Mouse (Mus musculus) layer of hippocampus, postnatal 10 days (tissue): ENCODE measurements around the gene Amdhd2. TPM values are rescaled to one million over a fixed set of nuclear protein-coding genes. Genes with fewer than 3 reads are reported as not detected.
A peak's percentile ranks its signal among the peaks of the same experiment; 100 is the strongest.

Source experiments
- DNase-seq, 2 experiments: peaks; one replicate each; pipeline ENCODE4 v3.0.0; 2021; ENCODE audit warnings: low spot score in 2 of 2
- total RNA-seq, 2 experiments: library from RNA; stranded (reverse); gene quantifications; 2 replicates each; pipeline ENCODE4 v1.2.3; 2021

Gene Amdhd2
- total RNA-seq, 2 experiments from 2014 or later = 33.8 to 40.1 TPM

DNA sequence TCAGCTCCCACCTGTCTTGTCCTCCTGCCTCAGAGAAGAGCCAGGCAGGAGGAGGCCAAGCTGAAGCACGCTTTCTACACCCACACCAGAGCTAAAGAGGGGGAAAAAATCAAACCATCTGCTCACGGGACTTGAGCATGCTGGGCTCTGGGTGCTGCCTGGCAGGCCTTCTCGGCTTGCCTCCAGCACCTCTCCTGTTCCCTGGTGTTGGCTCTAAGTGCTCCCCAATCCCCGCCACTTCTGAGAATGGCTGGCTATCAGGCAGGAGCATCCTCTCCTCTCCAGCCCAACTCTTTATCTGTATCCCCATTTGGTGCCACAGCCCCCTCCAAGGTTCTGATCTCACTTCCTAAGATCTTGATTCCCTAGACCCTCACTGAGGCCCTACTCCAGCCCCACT lies 35.7 kb upstream of the Amdhd2 start:
- DNase-seq = peak; percentile 33 to 53

DNA sequence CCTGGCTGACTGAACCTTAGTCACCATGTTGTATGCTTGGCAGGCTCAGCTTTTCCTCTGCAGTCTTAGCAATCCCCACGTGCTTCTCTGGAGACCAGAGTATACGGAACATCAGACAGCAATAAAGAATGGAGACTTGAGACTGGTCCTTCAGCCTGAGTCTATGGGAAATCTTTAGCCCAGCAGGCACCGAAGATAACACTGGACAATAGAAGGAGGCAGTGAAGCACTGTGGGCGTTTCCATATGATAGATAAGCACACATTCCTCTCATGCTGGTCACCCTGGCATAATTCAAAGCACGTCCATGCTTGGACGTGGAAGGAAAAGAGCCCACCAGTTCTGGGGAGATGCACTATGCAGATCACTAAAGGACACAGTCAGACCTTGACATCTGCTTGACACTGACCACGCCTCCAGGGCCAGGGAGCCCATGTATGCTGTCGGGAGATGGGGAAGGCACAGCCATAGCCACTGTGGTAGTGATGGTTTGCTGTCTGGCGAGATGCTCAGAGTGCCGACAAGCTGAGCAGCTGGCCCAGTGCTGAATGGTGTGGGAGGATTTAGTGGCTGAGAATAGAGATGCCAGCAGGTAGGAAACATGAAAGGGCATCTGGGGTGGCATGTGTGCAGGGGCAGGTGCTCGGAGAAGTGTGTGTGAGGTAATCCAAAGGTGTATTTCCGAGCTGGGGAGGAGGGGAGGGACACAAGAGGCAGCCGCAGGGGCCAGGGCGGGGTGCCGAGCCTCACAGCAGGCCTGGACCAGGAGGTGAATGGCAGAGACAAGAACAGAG lies 33.7 kb upstream of the Amdhd2 start:
- DNase-seq = peak; percentile 23 to 40

DNA sequence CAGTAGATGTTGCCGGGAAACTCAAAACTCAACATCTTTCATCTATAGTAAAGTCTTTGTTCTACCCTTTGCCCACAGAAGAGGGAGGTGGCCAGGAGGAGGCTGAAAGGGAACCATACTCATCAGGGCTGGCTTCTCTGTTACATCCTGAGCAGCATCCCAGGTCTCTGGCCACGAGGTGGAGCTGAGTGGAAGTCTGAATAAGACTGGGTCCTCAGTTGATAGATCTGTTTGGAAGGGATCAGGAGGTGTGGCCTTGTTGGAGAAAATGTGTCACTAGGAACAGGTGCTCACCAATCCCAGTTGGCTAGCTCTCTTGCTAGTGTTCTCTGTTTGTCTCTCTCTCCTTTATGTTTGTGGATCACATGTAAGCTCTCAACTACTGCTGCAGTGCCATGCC lies 31.8 kb upstream of the Amdhd2 start:
- DNase-seq = no peak

DNA sequence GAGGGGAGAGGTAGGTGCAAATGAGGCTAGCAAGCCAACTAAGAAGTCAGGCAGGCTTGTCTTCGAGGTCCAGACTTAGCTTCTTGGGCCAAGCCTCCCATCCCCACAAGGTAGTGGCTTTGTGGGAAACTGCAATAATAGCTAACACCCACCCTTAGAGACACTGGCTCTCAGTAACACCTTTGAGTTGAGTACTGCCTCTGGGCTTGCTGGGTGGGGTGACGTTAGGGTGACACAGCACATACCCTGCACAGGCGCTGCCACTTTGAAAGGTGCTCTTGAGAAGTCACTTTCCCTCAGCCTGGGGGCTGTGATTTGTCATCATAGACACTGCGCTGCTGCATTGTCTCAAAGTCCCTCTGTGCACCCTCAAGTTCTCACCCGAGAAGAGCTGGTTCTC lies 30.2 kb upstream of the Amdhd2 start:
- DNase-seq = no peak

DNA sequence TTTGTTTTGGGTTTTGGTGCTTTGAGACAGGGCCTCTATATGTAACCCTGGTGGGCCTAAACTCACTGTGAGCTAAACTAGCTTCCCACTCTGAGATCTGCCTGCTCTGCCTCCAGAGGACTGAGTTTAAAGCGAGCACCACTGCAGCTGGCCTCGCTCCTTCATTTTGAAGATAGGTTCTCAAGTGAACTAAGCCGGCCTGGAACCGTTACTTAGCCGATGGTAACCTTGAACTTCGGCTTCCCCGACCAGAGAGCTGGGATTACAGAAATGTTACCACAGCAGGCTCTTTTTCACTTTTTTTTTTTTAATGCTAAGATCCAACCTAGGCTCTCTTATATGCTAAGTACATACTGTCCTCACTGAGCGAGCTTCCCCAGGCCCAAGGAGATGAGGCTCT lies 29.7 kb upstream of the Amdhd2 start:
- DNase-seq = no peak

DNA sequence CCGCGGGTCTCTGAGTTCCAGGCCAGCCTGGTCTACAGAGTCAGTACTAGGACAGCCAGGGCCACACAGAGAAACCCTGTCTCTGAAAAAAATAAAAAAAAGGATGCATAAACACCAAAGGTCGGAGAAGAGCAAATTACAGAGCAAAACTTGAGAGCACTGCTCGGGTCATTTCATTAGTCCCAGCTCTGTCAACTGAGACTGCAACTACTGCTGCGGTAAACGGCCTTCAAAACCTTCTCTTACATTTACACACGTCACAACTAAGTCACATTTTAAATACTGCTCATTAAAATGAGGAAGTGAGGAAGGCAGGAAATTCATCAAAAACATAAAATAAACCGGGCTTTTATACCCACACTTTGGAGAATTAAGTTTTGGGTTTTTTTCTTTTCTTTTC lies 29.3 kb upstream of the Amdhd2 start:
- no peak for DNase-seq

DNA sequence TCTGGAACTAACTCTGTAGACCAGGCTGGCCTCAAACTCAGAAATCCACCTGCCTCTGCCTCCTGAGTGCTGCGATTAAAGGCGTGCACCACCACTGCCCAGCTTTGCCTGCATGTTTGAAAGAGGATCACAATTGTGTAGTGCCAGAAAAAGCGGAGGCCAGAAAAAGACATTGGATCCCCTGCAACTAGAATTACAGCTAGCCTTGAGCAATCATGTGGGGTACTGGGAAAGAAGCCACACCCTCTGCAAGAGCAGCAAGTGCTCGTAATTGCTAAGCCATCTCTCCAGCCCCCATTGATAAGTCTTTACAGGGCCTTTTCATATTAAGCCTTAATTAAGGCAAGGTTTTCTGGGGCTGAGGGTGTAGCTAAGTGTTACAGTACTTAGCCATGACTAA lies 27.9 kb upstream of the Amdhd2 start:
- no peak for DNase-seq

DNA sequence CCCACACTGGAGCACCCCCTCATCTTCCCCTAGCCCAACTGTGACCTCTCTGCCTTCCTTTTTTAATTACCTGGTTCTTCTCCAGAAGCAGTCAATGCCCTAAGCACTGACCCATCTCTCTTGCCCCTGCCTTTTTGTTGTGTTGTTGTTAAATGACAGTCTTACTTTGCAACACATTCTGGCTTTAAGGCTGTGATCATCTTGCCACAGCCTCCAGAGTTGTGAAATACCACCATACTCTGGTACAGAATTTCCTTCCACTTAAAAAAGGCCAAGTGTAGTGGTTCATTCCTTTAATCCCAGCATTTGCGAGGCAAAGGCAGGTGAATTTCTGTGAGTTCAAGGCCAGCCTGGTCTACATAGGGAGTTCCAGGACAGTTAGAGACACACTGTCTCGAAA lies 27.4 kb upstream of the Amdhd2 start:
- DNase-seq = no peak

DNA sequence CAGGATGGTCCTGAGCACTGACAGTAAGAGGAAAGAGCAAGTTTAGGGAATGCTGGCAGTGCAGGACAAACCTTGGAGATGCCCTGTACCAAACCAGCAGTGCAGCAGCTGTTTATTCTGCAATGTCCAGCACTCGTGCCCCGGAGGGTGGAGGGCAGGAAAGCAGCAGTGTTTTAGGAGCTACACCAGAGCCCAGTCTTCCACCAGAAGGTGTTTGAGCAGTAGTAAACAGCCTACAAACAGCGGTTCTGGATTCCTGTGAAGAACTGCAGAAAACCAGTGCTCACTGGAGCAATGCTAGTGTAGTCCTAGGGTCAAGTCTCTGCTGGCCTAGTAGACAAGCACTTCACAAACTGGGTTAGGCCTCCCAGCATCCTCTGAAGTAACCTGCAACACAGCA lies 10.7 kb upstream of the Amdhd2 start:
- DNase-seq = no peak

DNA sequence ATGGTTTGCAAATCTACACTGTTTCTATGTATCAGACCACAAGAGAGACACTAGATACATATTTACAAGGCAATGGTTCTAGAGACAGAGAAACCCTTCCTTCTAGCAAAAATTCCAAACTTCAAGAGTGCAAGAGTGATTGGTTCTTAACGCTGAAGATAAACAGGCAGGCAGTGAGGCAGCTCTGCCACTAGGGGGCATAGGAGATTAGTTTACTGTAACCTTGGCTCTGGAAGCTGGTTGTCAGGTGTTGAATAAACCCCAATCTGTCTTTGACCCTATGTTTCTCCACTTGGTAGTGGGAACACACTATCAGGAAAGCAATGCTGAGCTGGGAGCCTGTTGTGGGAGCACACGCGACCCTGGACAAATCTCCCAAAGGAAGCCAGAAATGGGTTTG lies 9.9 kb upstream of the Amdhd2 start:
- DNase-seq = peak; percentile 75 to 77

DNA sequence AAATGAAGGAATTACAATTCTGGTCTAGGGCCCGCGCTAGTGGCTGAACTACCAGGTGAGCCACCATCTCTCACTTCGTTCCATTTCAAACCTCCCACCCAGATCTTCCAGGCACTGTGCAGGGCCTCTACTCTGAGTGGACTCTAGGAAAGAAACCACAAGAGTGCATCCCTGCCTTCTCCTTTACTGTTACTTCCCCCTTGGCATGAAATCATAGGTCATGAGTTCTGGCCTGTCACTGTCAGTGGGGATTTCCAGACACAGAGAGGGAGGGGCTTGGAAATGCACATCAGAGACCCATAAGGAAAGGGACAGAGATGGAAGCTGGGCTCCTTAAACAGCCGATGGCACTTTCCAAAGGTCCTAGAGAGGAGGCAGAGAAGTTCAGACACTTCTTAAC lies 8.2 kb upstream of the Amdhd2 start:
- no peak for DNase-seq

DNA sequence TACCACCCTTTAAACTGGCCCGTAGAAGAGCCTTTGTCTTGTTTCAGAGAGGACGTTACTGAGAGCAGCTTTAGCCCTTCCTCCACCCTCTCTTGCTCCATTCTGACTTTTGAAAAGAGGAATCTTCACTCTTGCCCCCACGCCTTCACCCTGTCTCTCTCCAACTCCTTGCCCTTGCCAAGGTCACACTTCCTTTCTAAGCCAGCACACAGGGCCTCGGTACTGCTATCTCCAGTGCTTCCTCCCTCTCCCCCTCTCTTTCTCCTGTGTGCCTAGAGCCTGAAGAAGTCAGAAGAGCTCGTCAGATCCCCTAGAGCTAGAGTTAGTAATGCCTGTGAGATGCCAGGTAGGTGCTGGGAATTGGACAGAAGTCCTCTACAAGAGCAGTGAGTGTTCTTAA lies 7.2 kb upstream of the Amdhd2 start:
- no peak for DNase-seq

DNA sequence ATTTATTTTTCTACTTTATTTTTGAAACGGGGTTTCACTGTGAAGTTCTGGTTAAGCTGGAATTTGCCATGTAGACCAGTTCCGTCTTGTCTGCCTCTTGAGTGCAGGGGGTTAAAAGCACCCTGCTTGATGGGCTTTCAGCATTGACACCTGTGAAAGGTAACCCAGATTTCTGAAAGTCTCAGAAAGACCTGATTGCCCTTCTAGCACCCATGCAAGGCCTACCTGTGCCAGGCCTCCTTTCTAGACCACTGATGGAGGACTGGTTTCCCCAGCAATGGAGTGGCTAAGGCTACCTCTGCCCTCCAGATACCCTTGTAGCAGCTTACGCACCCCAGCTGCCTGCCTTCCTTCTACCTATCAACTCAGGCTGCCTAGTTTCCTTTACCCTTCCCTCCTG lies 6.6 kb upstream of the Amdhd2 start:
- no peak for DNase-seq

DNA sequence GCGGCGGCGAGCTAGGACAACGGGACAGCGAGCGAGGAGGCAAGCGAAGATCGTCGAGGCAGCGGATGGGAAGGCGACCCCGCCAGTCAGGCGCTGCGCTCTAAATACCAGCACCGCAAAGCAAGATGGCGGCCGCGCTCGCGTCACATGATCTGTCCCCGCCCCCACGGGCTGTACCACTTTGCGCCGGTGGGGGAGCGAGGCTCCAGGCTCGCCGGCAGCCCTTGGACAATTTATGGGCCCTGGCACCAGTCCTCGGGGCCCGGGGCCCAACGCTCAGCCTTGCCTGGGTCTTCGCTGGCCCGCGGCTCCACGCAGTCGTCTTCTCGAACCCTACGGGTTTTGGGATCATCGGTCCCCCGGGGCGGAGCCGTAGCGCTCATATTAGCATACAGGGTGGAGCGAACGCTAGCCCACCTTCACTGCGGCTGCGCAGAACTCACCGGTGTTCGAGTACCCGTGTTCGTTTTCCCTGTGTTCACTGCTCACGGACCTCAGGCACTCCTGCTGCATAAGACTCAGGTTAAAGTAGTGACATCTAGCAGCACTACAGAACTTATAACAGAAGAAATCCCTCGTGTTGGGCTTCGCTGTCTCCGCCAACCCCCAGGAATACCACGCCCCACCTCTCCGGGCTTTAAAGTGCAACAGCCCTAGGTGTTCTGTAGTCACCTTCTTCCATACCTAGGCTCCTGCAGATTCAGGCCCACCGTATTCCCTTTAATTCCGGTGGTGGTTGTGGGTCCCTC lies 5.9 kb upstream of the Amdhd2 start, which contains the start of gene Atp6v0c:
Gene Atp6v0c, minus strand, starts transcription at position 386 of the 749 bp plus-strand sequence.
- peak; percentile 96 to 97 for DNase-seq

DNA sequence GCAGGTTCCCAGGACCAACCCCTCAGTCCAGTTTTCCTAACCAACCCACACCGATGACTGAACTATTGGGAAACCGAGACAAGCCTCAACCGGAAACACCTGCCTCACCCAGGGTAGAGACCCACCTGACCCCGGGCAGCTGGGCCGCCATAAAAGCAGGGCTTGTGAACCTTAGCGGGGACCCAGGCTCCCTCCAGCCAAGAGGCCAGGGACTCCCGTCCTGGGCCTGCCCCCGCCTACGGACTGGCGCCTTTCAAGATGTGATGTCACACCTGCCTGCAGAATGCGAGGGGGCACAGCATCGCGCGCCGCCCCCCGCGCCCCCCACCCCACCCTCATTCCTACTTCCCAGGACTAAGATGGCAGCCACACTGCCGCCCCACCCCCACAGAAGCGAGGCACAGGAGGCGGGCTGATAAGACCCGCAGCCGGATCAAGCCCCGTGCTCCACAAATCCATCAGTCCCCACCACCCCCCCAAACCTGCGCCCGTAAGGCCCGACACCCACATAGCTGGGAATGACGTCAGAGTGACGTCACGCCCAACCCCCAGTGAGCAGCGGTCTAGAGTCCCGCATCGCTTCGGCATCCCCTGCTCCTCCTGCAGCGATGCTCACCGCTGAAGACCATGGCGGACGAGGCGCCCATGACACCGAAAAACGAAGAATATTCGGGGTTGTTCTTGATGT lies 5.2 kb upstream of the Amdhd2 start:
- peak; percentile 74 to 75 for DNase-seq

DNA sequence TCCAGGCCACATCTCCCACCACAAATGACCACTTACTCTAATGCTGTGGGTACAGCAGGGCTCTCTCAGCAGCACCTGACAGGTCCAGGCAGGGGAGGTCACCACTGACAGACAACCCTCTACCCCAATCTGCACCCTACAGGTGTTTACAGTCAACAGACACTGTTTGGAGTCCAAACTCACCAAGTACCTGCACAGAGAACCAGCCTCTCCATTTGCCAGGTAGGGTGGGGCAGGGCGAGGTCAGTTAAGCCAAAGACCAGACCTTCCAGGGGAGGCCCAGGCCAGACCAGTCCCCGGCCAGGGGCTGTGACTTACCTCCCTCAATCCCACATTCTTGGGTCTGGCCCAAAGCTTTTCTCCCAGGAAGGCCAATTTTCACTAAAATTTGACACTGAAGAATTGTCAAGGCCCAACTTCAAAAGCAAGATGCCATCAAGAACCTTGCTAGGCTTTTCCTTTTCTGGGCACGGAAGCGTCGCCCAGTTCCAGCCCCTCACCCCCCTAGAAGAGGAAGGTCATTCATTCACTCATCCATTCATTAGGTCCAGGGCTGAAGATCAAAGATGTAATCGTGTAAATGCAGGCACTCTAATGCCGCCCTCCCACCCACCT lies 4.4 kb upstream of the Amdhd2 start:
- no peak for DNase-seq

DNA sequence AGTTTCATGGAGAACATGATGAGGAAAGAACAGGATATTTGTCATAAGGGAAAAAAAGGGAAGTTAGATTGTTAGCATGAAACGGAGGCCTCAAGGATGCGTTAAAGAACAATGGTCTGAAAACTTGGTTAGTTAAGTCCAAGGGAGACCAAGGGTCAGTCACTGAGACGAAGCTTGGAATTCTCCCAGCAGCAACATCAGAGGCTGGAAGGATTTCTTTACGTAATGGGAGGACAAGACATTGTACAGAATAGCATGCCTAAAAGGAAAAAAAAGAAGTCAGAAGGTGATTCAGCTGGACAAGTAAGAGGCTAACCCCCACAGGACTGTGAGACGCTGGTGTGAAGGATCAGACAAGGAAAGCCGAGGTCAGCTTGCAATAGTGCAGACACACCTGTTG lies 3.6 kb upstream of the Amdhd2 start:
- no peak for DNase-seq

DNA sequence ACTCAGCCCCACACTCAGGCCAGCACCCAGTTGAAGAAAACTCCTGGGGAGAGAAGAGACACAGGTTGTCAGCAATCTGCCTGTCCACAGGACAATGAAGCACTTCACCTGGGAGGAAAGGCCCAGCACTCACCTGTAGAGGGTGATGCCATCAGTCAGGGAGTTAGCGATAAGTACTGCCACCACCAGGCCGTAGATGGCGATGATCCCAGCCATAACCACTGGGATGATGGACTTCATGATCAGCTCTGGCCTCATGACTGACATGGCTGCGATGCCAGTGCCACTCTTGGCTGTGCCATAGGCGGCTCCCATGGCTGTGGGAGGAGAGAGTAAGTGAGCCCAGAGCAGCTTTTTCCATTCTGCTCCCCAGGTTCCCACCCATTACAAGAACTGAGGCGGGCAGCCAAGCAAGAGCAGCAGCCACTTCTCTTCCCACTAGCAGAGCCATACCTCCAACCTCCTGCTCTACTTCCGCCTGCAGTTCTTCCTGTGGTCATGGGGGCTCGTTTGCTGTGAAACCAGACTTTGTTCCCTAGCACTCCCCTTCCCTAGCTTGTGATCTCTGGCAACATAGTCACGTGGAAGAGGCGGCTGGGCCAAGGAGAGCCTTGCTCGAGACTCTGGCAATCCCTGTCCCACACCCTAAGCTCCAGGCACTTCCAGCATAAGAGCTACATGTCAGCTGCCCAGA lies 1.1 kb upstream of the Amdhd2 start:
- no peak for DNase-seq

DNA sequence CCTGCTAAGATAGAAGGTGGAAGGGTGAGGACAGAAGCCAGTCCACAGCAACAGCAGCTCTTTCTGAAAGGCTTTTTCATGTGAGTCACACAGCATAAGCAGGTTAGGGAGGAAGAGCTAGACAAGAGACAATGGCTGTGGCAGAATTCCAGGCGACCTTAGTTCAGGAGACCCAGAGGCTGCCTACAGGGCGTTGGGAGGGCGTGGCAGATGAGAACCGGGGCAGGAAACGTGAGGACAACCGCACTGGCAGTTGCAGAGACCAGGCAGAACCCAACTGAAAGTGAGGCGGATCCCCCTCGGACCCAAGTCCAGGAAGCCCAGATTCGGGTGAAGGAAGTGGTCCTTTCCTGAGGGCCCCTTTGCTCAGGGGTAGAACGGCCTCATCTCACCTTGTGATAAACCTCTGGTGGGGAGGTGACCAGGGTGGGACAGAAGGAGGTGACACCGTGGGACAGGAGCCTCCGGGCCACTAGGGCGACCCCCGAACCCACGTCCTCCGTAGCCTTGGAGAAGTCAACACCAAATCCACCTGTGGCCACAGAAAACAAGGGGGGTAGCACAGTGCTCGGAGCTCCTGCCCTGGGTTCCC lies 886 bp downstream of the Amdhd2 start:
- no peak for DNase-seq

DNA sequence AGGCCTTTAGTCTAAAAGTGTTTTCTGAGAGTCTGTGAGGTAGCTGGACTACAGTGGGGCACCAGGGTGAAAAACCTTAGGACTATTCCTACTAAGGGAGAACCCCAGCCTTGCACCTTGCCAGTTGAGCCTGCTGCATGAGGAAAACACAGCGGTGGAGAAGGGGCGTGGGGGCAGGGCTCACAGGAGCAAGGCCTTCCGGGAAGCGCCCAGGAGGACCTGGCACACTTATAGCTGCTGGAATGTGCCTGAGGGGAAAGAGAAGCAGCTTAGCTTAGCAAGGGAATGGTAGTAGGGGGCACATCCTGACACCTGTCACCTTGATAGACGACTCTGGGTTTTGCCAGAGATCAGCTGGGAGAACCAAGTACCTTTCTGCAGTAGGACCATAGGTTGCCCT lies 2.1 kb downstream of the Amdhd2 start:
- DNase-seq = no peak

DNA sequence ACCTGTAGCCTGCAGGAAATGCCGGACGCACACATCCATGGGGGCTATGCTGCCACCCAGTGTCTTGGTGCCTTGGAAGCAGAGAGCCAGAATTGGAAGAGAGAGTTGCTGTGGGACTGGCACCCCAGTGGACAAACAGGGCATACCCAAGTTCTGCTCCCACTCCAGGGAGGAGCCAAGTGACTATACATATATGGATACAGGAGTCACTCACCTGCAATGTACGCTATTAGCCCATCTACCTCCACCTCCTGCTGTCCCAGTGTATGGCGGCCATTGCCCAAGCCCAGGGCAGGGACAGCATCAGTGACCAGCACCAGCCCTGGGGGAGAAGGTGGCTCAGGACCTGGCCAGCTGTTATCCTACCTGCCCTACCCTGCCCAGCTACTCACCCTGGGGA lies 6.0 kb downstream of the Amdhd2 start:
- no peak for DNase-seq
